11 mouse cellular contexts compared by ENCODE assay signal in genomic region chr9:112447515-112447914, GRCm38 (mm10).
DNase-seq lines count a peak whose midpoint lies in the region; ATAC-seq lines count a peak whose summit lies in the region.
"Had no signal": no experiment of that assay in that cellular context is flagged by ENCODE, and none has a peak within 500 bp of the region (broad histone marks: within the 10 kb centered on the region; RNA-seq: fewer than 3 reads in every experiment).

No protein-coding gene starts in this region.

- H3K27me3 ChIP-seq in hindbrain, embryonic 15.5 days, result no peaks in the 10 kb centered on the region
- H3K27me3 ChIP-seq in neural tube, embryonic 12.5 days (replicated peaks), result no peaks in the 10 kb centered on the region
- H3K27me3 ChIP-seq: CH12.LX; embryonic facial prominence, embryonic 12.5 days; limb, embryonic 13.5 days had no signal

- DNase-seq in kidney, postnatal 10 days, result peak; percentile 8
- DNase-seq in kidney, postnatal 36 days, result no peak
- DNase-seq in cerebellum, postnatal 36 days, result peak; percentile 75
- no peak for DNase-seq in heart, adult 11 months
- DNase-seq in kidney, adult 8-10 months, result no peak
- DNase-seq in kidney, adult 9 months, result no peak

- ATAC-seq in hindbrain, embryonic 15.5 days (ENCODE audit: low FRiP score, low read depth), result peak; percentile 71
- ATAC-seq in neural tube, embryonic 12.5 days (ENCODE audit: low FRiP score, low read depth), result peak; percentile 53; the same call in 1 of the 2 replicates

- no peaks in the 10 kb centered on the region for H3K36me3 ChIP-seq in hindbrain, embryonic 15.5 days
- H3K36me3 ChIP-seq in neural tube, embryonic 12.5 days, result no peaks in the 10 kb centered on the region
- H3K36me3 ChIP-seq: embryonic facial prominence, embryonic 12.5 days; limb, embryonic 13.5 days had no signal

- WGBS in hindbrain, embryonic 15.5 days, result 14% methylated on average over 2 of the region's 2 CpGs
- 18% methylated on average over 2 of the region's 2 CpGs for WGBS in neural tube, embryonic 12.5 days

- H3K4me3 ChIP-seq in hindbrain, embryonic 15.5 days, result no peak overlapping the region
- no peak overlapping the region for H3K4me3 ChIP-seq in neural tube, embryonic 12.5 days
- H3K4me3 ChIP-seq: embryonic facial prominence, embryonic 12.5 days; limb, embryonic 13.5 days had no signal

- no peak overlapping the region for H3K4me2 ChIP-seq in hindbrain, embryonic 15.5 days
- no peak overlapping the region for H3K4me2 ChIP-seq in neural tube, embryonic 12.5 days (replicated peaks)
- H3K4me2 ChIP-seq: embryonic facial prominence, embryonic 12.5 days; limb, embryonic 13.5 days had no signal

- H3K9ac ChIP-seq in hindbrain, embryonic 15.5 days, result no peak overlapping the region
- H3K9ac ChIP-seq in neural tube, embryonic 12.5 days, result no peak overlapping the region
- H3K9ac ChIP-seq: embryonic facial prominence, embryonic 12.5 days; limb, embryonic 13.5 days had no signal

- no peaks in the 10 kb centered on the region; the same call in 1 of the 2 replicates for H3K4me1 ChIP-seq in hindbrain, embryonic 15.5 days (replicated peaks)
- H3K4me1 ChIP-seq in neural tube, embryonic 12.5 days, result no peaks in the 10 kb centered on the region; the same call in 1 of the 2 replicates
- H3K4me1 ChIP-seq: embryonic facial prominence, embryonic 12.5 days; limb, embryonic 13.5 days had no signal

- no peak overlapping the region; the same call in 1 of the 2 replicates for H3K27ac ChIP-seq in hindbrain, embryonic 15.5 days (replicated peaks)
- no peak overlapping the region for H3K27ac ChIP-seq in neural tube, embryonic 12.5 days
- H3K27ac ChIP-seq: embryonic facial prominence, embryonic 12.5 days; limb, embryonic 13.5 days had no signal

- no peaks in the 10 kb centered on the region for H3K9me3 ChIP-seq in hindbrain, embryonic 15.5 days
- H3K9me3 ChIP-seq in neural tube, embryonic 12.5 days, result no peaks in the 10 kb centered on the region
- H3K9me3 ChIP-seq: embryonic facial prominence, embryonic 12.5 days; limb, embryonic 13.5 days had no signal

Comparison
In these comparisons a context has a peak if more than half of its experiments do, and no peak if none do; other contexts are left out.
1. DNase-seq: peak in kidney, postnatal 10 days (single experiment) and cerebellum, postnatal 36 days (2 of 2); none in kidney, postnatal 36 days (0 of 2), heart, adult 11 months (single experiment), kidney, adult 8-10 months (0 of 2) and kidney, adult 9 months (single experiment).